Mouse (Mus musculus) thymus, postnatal 10 days (tissue): ENCODE results near the gene 3110082J24Rik.

ENCODE experiments used
- DNase-seq, 2 experiments: peaks; one replicate each; pipeline ENCODE4 v3.0.0; 2021; ENCODE audit warnings: low spot score in 2 of 2

The 3110082J24Rik gene

DNA sequence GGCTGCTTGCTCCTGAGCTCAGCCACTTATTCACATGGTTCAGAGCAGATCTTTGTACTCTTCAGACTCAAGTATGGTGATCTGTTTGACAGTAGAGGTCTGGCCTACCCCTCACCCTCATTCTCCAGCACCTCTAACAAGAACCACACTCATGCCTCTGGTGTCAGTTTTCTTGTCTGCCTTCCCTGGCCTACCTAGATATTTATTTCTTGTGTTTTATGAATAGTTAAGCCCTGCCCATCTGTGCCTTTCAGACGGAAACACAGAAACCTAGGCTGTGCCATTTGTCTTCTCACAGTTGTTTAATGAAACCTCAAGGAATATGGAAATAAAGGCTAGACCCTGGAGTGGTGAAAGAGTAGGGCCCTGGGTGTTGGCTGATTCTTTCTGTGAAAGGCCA lies 12.1 kb upstream of the 3110082J24Rik start:
- no peak for DNase-seq

- no peak for DNase-seq
These were observed 9.8 kb upstream of the 3110082J24Rik start for GRCm38 (mm10) chr5:30115718-30116117.

DNA sequence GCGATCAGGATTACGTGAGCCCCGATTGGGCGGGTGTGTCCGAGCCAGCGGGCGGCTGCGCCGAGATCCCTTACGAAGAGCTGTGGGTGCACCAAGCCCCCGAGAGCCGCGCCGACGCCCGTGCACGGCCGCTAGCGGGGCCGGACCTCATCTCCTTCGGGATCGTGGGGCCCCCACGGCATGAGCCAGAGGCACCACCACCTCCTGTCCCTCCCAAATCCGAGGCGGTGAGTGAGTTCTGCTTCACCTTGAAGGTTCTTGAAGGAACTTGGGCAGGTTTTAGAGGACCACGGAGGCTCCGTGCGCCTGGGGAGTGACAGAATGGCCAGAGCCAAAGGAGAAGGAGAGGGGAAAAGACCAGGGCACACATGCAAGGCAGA lies 8.9 kb upstream of the 3110082J24Rik start:
- DNase-seq: no peak

DNA sequence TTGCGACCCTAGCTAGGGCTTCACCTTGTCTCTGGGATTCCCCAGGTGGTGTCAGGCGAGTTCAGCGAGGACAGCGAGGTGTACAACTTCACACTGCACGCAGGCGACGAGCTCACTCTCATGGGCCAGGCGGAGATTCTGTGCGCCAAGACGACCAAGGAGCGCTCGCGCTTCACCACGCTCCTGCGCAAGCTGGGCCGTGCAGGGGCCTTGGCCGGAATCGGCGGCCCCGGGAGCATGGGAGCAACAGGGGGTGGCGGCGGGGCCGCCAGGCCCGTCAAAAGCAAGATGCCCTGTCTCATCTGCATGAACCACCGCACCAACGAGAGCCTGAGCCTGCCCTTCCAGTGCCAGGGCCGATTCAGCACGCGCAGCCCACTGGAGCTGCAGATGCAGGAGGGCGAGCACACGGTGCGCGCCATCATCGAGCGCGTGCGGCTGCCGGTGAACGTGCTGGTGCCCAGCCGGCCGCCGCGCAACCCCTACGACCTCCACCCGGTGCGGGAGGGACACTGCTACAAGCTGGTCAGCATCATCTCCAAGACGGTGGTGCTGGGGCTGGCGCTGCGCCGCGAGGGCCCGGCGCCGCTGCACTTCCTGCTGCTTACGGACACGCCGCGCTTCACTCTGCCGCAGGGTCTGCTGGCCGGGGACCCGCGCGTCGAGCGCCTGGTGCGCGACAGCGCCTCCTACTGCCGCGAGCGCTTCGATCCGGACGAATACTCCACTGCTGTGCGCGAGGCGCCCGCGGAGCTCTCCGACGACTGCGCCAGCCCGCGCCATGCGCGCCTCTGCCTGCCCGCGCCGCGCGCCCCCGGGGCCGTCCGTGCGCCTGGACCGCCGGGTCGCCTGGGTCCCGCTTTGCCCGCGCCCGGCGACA lies 8.2 kb upstream of the 3110082J24Rik start:
- peak; percentile 62 to 90 for DNase-seq

- no peak for DNase-seq
These were observed 6.7 kb upstream of the 3110082J24Rik start for GRCm38 (mm10) chr5:30112533-30113068.

DNA sequence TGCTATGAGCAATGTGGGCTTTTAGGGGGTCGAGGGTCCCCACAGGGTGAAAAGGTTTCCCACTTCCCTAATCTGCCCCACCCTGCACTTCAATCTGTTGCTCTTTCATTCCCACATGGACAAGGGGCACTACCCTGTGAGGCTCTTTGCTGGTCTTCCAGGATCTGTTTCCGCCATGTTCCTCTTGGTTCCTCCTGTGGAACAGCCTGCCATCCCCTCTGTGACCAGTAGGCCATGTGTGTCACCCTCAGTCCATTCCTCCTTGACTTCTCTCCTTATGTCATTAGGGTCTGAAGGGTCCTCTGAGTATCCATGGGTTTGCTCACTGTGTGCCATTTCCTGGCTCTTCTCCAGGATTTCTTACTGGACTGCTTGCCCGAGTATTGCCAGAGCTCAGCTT lies 5.9 kb upstream of the 3110082J24Rik start:
- DNase-seq: no peak

DNA sequence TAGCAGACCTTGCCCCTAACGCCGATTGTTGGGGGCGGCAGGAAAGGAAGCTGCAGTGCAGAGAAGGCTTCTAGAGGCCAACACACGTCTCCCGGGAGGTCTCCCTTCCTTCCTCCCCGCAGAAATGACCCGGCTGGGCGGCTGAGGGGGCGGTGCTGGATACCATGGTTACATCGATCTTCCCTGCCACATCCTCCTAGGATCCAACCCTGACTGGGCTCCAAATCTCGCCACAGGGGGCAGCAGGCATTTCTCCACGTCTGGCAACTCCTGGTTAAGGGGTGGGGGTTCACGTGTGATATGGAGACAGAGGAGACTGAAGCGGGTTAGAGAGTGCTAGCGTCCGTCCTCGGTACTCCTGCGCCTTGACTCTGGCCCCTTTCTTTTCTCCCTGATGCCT lies 5.2 kb upstream of the 3110082J24Rik start:
- DNase-seq: no peak

DNA sequence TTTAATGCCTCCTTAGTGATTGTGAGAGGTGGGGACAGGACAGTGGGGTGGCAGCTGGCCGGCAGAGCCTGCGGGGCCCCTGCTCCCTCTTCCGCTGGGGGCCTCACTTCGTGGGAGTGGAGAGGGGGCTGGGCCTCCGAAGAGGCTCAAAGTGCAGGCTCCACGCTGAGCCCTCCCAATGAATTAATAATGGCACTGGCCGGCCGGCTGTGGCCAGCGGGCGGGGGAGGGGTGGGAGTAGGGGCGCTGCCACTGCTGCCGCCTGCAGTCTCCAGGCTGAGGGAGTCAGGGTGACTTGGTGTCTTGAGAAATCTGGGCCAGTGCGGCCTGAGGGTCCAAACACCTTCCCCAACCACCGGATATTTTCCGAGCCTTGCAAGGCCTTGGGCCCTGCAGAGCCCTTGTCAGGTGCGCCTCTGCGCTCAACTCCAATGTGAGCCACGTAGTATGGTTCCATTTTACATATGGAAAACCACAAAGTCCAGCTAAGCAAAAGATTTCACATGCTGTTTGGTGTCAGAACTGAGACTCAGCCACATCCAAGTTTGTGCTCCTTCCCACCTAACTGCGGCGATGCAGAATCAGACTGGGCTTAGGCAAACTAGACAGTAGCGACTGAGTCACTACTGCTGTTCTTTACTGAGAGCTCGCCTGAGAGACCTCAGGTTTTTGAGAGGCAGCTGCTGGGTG lies 4.6 kb upstream of the 3110082J24Rik start:
- no peak for DNase-seq

GRCm38 (mm10) chr5:30109899-30110298 lies 4.0 kb upstream of the 3110082J24Rik start:
- DNase-seq: no peak

DNA sequence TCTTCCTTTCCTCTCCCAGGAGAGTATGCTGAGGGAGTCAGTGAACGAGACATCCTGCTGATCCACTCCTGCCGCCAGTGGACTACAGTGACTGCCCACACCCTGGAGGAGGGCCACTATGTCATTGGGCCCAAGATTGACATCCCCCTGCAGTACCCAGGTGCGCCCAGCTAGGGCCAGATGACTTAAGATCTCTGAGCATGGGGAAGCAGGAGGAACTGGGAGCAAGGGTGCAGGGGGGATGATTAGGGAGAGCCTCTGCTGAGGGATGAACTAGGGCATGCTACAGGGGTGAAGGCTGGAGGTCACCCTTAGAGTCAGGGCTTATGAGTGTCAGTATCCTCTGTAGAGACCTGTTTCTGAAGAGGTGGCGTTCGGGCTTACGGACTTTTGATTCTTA lies 2.3 kb upstream of the 3110082J24Rik start:
- DNase-seq: no peak

DNA sequence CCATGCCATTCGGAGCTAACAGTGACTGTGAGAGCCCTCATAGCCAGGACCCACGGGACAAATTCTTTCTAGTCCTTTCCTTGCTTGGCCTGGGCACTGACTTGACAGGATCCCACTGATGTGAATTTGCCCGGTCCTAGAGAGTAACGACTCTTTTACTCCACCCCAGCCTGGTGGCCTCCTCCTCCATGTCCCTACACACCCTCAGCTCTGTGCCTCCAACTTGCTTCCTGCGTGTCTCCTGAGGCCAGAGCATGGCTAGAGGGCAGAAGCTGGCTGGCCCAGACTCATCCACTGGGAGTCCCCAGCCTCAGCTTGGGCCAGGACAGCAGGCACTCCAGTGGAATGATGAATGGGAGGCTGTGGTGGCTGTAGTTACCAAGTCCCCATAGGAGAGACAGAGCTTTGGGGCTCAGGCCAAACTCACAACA lies 1.7 kb upstream of the 3110082J24Rik start:
- no peak for DNase-seq

DNA sequence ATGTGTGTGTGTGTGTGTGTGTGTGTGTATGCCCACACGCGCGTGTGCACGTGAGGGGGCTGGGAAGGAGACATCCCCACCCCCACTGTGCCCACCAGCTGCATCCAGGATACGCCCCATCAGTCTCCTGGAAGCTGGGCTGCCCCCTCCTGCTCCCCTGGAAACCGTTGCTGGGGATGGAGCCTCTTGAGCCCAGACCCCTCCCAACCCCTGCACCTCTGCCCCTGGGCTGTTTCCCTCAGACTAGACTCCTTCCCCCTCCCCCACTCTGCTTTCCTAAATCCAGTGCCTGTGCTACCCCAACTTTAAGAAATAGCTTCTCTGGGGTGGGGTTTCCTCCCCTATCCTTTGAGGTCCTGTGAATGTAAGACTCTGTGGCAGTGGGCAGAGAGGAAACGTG lies 1.3 kb upstream of the 3110082J24Rik start:
- DNase-seq: no peak

- no peak for DNase-seq
These were observed 870 bp upstream of the 3110082J24Rik start for GRCm38 (mm10) chr5:30106756-30107155.

GRCm38 (mm10) chr5:30104841-30105667 lies 832 bp downstream of the 3110082J24Rik start, which contains the start of gene Garem2:
Gene Garem2 (plus strand): TSS chr5:30105161.
- DNase-seq: no peak

DNA sequence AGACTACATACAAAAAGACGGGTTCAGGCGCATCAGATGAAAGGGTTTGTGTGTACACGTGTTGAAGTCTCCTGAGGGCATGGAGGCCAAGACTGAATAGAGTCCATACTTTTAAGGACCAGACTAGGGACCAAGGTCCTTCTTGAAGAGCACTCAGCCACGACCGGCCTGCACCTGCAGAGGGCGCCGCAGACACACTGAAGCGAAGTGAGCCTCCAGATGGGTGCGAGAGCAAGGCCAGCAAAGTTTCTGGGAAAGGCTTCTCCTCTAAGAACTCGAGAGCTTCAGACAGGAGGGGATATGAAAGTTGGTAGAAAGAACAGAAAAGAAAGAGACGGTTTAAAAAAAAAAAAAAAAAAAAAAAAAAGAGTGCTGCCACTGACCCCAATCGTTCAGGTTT lies 1.5 kb downstream of the 3110082J24Rik start:
- no peak for DNase-seq

DNA sequence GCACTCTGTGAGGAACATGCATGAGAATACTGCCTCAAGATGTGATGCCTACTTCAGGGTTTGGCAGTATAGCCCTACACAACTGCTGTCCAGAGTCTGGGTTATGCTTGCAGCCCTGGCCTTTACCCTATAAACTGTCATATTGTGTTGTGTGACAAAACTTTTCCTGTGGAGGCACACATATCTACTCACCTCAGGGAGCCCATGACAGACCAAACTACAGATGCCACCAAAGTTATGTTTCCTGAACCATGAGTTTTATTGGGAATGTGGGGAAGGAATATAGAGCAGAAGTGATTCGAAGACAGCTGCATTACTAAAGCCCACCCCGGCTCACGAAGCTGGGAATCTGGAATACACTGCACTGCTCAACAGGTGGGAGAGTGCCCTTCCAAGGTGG lies 2.5 kb downstream of the 3110082J24Rik start:
- no peak for DNase-seq

- DNase-seq: no peak
These were observed 7.6 kb downstream of the 3110082J24Rik start for GRCm38 (mm10) chr5:30098260-30098659.

DNA sequence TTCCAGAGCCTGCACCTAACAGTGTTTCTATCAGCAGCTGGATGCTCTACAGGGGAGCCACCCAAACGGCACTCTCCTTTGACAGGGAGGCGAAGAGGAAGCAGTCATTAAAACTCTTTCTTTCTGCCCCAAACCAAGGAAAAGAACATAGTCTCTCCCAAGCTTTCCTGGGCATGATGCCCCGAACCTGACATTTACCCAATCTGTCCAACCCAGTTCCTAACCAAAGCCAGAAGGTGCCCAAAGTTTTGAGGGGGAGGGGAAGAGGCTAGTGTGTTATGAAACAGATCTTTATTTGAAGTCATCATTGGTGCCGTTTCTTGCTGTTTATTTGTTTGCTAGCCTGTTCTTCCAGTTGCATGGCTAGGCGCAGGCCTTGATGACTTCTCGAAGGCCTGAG lies 10.2 kb downstream of the 3110082J24Rik start:
- DNase-seq: no peak

- no peak for DNase-seq
These were observed 11.5 kb downstream of the 3110082J24Rik start for GRCm38 (mm10) chr5:30094399-30094798.

- no peak for DNase-seq
These were observed 13.2 kb downstream of the 3110082J24Rik start for GRCm38 (mm10) chr5:30092701-30093100.

DNA sequence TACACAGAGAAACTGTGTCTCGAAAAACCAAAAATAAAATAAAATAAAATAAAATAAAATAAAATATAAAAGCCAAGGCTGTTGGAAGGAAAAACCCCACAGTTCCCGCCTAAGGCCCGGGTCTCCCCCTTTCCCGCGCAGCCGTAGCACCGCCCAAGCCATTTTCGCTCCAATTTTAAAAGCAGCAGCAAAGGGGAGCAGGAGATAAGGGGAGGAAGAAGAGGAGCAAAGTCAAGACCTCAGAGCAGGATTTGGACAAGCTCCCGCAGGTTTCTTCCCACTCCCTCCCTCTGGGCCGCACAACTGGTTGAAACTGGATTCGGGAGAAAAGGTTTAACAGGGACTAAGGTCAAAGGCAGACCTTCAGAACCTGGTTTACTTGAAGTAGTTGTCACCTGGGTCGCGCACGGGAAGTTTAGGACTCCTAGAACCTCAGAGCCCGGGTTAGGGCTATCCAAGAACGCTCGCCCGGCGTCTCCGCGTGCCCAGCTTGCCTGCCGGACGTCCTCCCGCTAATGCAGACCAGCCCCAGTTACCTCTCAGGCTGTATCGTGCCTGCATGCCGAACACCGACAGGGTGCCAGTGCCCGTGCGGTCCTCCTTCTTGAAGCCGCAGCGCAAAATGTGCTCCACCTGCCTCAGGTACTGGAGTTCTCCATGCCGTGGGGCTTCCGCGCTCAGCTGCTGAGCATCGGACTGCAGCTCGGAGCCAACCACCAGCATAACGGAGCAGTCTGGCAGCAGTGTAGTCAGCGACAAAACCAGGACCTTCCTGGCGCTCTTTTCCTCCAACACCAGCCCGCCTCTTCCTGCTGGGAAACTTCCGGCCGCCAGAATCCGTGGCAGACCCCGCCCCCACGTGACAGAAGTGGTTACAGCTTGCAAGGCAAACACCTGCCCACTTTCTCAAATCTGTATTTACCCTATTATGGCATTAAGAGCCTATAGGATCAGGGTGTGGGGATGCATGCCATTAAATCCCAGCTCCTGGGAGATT lies 32.8 kb downstream of the 3110082J24Rik start, which contains the start of gene Tyms:
Gene Tyms (minus strand): TSS at position 793 of the 997 bp plus-strand sequence.
- DNase-seq: peak; percentile 68 to 74
